In genomic region chr11:117091845-117092244, GRCm38 (mm10) we compare ENCODE assay signal across 8 mouse cellular contexts. TPM values are rescaled to one million over a fixed set of nuclear protein-coding genes. Genes with fewer than 3 reads are reported as not detected.
A peak's percentile ranks its signal among the peaks of the same experiment; 100 is the strongest.
DNase-seq lines count a peak whose midpoint lies in the region; ATAC-seq and TF ChIP-seq lines count a peak whose summit lies in the region.

No protein-coding gene starts in this region.

- H3K9ac ChIP-seq in intestine, embryonic 14.5 days (ENCODE audit: low read length) = no peak overlapping the region
- H3K9ac ChIP-seq in lung, embryonic 15.5 days = peak overlapping the region; percentile 14; the same call in 1 of the 2 replicates
- peak overlapping the region; percentile 38; the same call in 1 of the 2 replicates for H3K9ac ChIP-seq in stomach, postnatal 0 days (ENCODE audit: low read length)

- peak overlapping the region; percentile 39 for H3K4me2 ChIP-seq in intestine, embryonic 14.5 days (ENCODE audit: low read length)
- H3K4me2 ChIP-seq in lung, embryonic 15.5 days = peak overlapping the region; percentile 48
- H3K4me2 ChIP-seq in stomach, postnatal 0 days (replicated peaks; ENCODE audit: low read depth) = peak overlapping the region; percentile 37

- TF ChIP-seq EP300 in stomach, postnatal 0 days (optimal IDR thresholded peaks at IDR 0.05) = no peak

- ATAC-seq in intestine, embryonic 14.5 days (replicated peaks; ENCODE audit: low FRiP score, low TSS enrichment, low read depth) = peak; percentile 37; the same call in 1 of the 2 replicates
- ATAC-seq in lung, embryonic 15.5 days (ENCODE audit: borderline replicate concordance, extremely low read depth, low FRiP score, low TSS enrichment) = peak; percentile 72; the same call in 1 of the 2 replicates
- peak; percentile 69 for ATAC-seq in stomach, postnatal 0 days (ENCODE audit: low FRiP score, low TSS enrichment)

- 8% methylated on average over 22 of the region's 22 CpGs for WGBS in intestine, embryonic 14.5 days
- 4% methylated on average over 22 of the region's 22 CpGs for WGBS in lung, embryonic 15.5 days
- WGBS in stomach, postnatal 0 days = 9% methylated on average over 22 of the region's 22 CpGs

- no peaks in the 10 kb centered on the region for H3K27me3 ChIP-seq in intestine, embryonic 14.5 days (replicated peaks; ENCODE audit: control insufficient read depth, insufficient read depth, low read length)
- no peaks in the 10 kb centered on the region for H3K27me3 ChIP-seq in lung, embryonic 15.5 days
- H3K27me3 ChIP-seq in stomach, postnatal 0 days (ENCODE audit: control insufficient read depth, insufficient read depth, low read length) = no peaks in the 10 kb centered on the region

- no peak for TF ChIP-seq CTCF in gastrocnemius, adult 2 months (IDR thresholded peaks at IDR 0.05)
- TF ChIP-seq CTCF in stomach, postnatal 0 days (IDR thresholded peaks at IDR 0.05; ENCODE audit: low read depth) = no peak

- peaks cover 12% of the 10 kb centered on the region for H3K4me1 ChIP-seq in intestine, embryonic 14.5 days (replicated peaks; ENCODE audit: control insufficient read depth, insufficient read depth, low read length)
- peaks cover 41% of the 10 kb centered on the region for H3K4me1 ChIP-seq in lung, embryonic 15.5 days
- H3K4me1 ChIP-seq in stomach, postnatal 0 days (replicated peaks; ENCODE audit: control insufficient read depth, insufficient read depth) = peaks cover 6% of the 10 kb centered on the region; the same call in 1 of the 2 replicates

- peak; percentile 45 for DNase-seq in brain, adult 2 months (ENCODE audit: low read depth, low spot score)
- DNase-seq in gastrocnemius, adult 2 months = peak; percentile 77
- DNase-seq in intestine, embryonic 14.5 days (ENCODE audit: low spot score) = peak; percentile 66
- DNase-seq in stomach, postnatal 0 days (ENCODE audit: low spot score) = peak; percentile 60
- no peak for DNase-seq in spleen, postnatal 36 days (ENCODE audit: low spot score in 2 of 2)
- no peak for DNase-seq in ovary, adult 18-20 months (ENCODE audit: low spot score)
- DNase-seq in spleen, adult 18-20 months = no peak

- no peaks in the 10 kb centered on the region for H3K36me3 ChIP-seq in intestine, embryonic 14.5 days (ENCODE audit: control insufficient read depth, insufficient read depth, low read length)
- no peaks in the 10 kb centered on the region for H3K36me3 ChIP-seq in lung, embryonic 15.5 days
- H3K36me3 ChIP-seq in stomach, postnatal 0 days (ENCODE audit: control insufficient read depth, insufficient read depth, low read length) = no peaks in the 10 kb centered on the region

- no peaks in the 10 kb centered on the region for H3K9me3 ChIP-seq in intestine, embryonic 14.5 days (ENCODE audit: control insufficient read depth, low read length)
- H3K9me3 ChIP-seq in lung, embryonic 15.5 days = no peaks in the 10 kb centered on the region
- H3K9me3 ChIP-seq in stomach, postnatal 0 days (ENCODE audit: control insufficient read depth, low read length) = no peaks in the 10 kb centered on the region

- H3K4me3 ChIP-seq in gastrocnemius, adult 2 months = peak overlapping the region; percentile 59
- no peak overlapping the region for H3K4me3 ChIP-seq in intestine, embryonic 14.5 days (ENCODE audit: low read depth, low read length)
- peak overlapping the region; percentile 11; the same call in 1 of the 2 replicates for H3K4me3 ChIP-seq in lung, embryonic 15.5 days
- peak overlapping the region; percentile 4; the same call in 1 of the 2 replicates for H3K4me3 ChIP-seq in stomach, postnatal 0 days (ENCODE audit: low read depth, low read length)

- intact Hi-C loops in gastrocnemius, adult 2 months (cut with DNase I) = no loop called here

- H3K27ac ChIP-seq in gastrocnemius, adult 2 months = peak overlapping the region; percentile 91
- H3K27ac ChIP-seq in intestine, embryonic 14.5 days (ENCODE audit: low read depth) = peak overlapping the region; percentile 34; the same call in 1 of the 2 replicates
- H3K27ac ChIP-seq in lung, embryonic 15.5 days = peak overlapping the region; percentile 71
- peak overlapping the region; percentile 73 for H3K27ac ChIP-seq in stomach, postnatal 0 days (replicated peaks)

RNA-seq across cellular contexts. Expression of gene Sec14l1, which starts 23.1 kb away (rescaled TPM):
- 10 to 100 TPM; 52.3 to 52.8 TPM for total RNA-seq in gastrocnemius, adult 2 months (2021)
- 22.3 and 23.6 TPM in 2 replicates for polyA plus RNA-seq in intestine, embryonic 14.5 days (2014; fragmentation: Nextera tagmentation; extraction: Ambion mirVana)
- 68.9 and 73.9 TPM in 2 replicates for polyA plus RNA-seq in lung, embryonic 15.5 days (2015; fragmentation: Nextera tagmentation; extraction: Ambion mirVana)
- polyA plus RNA-seq in stomach, postnatal 0 days (2015; fragmentation: Nextera tagmentation; extraction: Ambion mirVana) = 28.4 and 30.5 TPM in 2 replicates

Comparison
In these comparisons a context has a peak if more than half of its experiments do, and no peak if none do; other contexts are left out.
1. DNase-seq: peak in brain, adult 2 months (single experiment), gastrocnemius, adult 2 months (single experiment), intestine, embryonic 14.5 days (single experiment) and stomach, postnatal 0 days (single experiment); none in spleen, postnatal 36 days (0 of 2), ovary, adult 18-20 months (single experiment) and spleen, adult 18-20 months (0 of 2).
2. H3K27ac ChIP-seq: peak in every context shown above with its lines; median percentile 91 in gastrocnemius, adult 2 months; 73 in stomach, postnatal 0 days; 71 in lung, embryonic 15.5 days; 34 in intestine, embryonic 14.5 days.
3. Peak in every context shown above with its lines, with median percentiles within 50 percentile points of each other: ATAC-seq and H3K4me2 ChIP-seq.